Mouse (Mus musculus) gastrocnemius, postnatal 36 days (tissue): ENCODE results near the gene Chka. TPM values are rescaled to one million over a fixed set of nuclear protein-coding genes. Genes with fewer than 3 reads are reported as not detected.

Source experiments
- DNase-seq, 2 experiments: peaks; one replicate each; pipeline ENCODE4 v3.0.0; 2022
- intact Hi-C: fragments of 180-260 bp; cut with DNase I; formaldehyde crosslinking; loops from one replicate; pipeline ENCODE4 v1.15.1; 2025
- total RNA-seq, 2 experiments: library from RNA; stranded (reverse); gene quantifications; 2 replicates each; pipeline ENCODE4 v1.2.3; 2021

Gene Chka
- total RNA-seq, 2 experiments from 2014 or later: 1.4 to 2.4 TPM

GRCm38 (mm10) chr19:3935032-3935895 is 83.7 kb downstream of the Chka start, which contains the start of gene Unc93b1:
TSS of gene Unc93b1 (plus strand) at chr19:3935186.
- intact Hi-C loops: no loop called here
- DNase-seq: peak; percentile 63 to 68

- intact Hi-C loops: no loop called here
- DNase-seq: peak; percentile 58 to 64
These were observed 84.6 kb downstream of the Chka start for GRCm38 (mm10) chr19:3935896-3936850.

GRCm38 (mm10) chr19:3942315-3942714 is 90.7 kb downstream of the Chka start:
- intact Hi-C loops: no loop called here
- no peak for DNase-seq

- intact Hi-C loops: no loop called here
- DNase-seq: no peak
These were observed 91.6 kb downstream of the Chka start for GRCm38 (mm10) chr19:3942986-3943735.

Other genes starting within 250 kb of the Chka start
- 10 to 100 TPM; 21.9 to 22.9 TPM for gene Lrp5, start 165.2 kb upstream of the Chka start, total RNA-seq
- 10 to 100 TPM; 10.6 to 11.1 TPM for gene 1810055G02Rik, start 143.5 kb upstream of the Chka start, total RNA-seq
- gene Kmt5b, start 84.4 kb upstream of the Chka start, total RNA-seq: 10 to 100 TPM; 20.8 to 22.5 TPM
- 1 to 10 TPM; 4.8 to 5.9 TPM for gene Tcirg1, start 55.4 kb downstream of the Chka start, total RNA-seq
- gene Ndufs8, start 61.0 kb downstream of the Chka start, total RNA-seq: 100 to 1,000 TPM; 242 to 273 TPM
- gene Aldh3b1, start 78.0 kb downstream of the Chka start, total RNA-seq: 1 to 10 TPM in 1 of 2 experiments, under 1 TPM in 1; 0.92 to 1.6 TPM
- 1 to 10 TPM; 5.1 to 7.7 TPM for gene Unc93b1, start 83.4 kb downstream of the Chka start, total RNA-seq
- not detected for gene Aldh3b3, start 106.9 kb downstream of the Chka start, total RNA-seq
- gene Aldh3b2, start 120.6 kb downstream of the Chka start, total RNA-seq: under 1 TPM; 0.20 to 0.23 TPM
- gene Acy3, start 134.8 kb downstream of the Chka start, total RNA-seq: 1 to 10 TPM; 2.0 to 3.2 TPM
- not detected for gene Tbx10, start 141.0 kb downstream of the Chka start, total RNA-seq
- gene Nudt8, start 148.8 kb downstream of the Chka start, total RNA-seq: 10 to 100 TPM; 22.5 to 23.0 TPM
- gene Gm49405, start 148.9 kb downstream of the Chka start, total RNA-seq: under 1 TPM; 0.13 to 0.20 TPM
- under 1 TPM; 0.79 to 0.82 TPM for gene Doc2g, start 151.5 kb downstream of the Chka start, total RNA-seq
- gene Ndufv1, start 161.0 kb downstream of the Chka start, total RNA-seq: 100 to 1,000 TPM; 417 to 445 TPM
- 100 to 1,000 TPM; 344 to 368 TPM for gene Gstp1, start 186.2 kb downstream of the Chka start, total RNA-seq
- 100 to 1,000 TPM; 148 to 162 TPM for gene Gstp2, start 194.2 kb downstream of the Chka start, total RNA-seq
- gene Gstp3, start 207.8 kb downstream of the Chka start, total RNA-seq: not detected
- gene Cabp2, start 229.8 kb downstream of the Chka start, total RNA-seq: not detected
- gene Cdk2ap2, start 245.4 kb downstream of the Chka start, total RNA-seq: 10 to 100 TPM; 20.0 to 22.3 TPM
- gene Pitpnm1, start 248.2 kb downstream of the Chka start, total RNA-seq: 1 to 10 TPM; 3.8 to 4.0 TPM